Mouse (Mus musculus) limb, embryonic 10.5 days (tissue): ENCODE measurements at regions not wholly inside any gene's neighbourhood (a gene's known extent, or its start where the extent isn't known, plus 50 kb on each side); places are given as distances from the start of the nearest gene placed in this dataset.

Source experiments
- DNase-seq: peaks from one replicate; pipeline ENCODE4 v3.0.0-alpha.2; 2017; ENCODE audit warnings: low spot score
- H3K27ac ChIP-seq: fragments of 300-500 bp; sonication (generic); 2 replicates; pipeline ENCODE4 v1.5.1; 2016; ENCODE audit warnings: mild to moderate bottlenecking
- H3K27me3 ChIP-seq: fragments of 300-500 bp; sonication (generic); 2 replicates; pipeline ENCODE4 v1.6.1; 2016; ENCODE audit warnings: low read depth, mild to moderate bottlenecking; ENCODE audit not compliant: poor library complexity, severe bottlenecking
- H3K36me3 ChIP-seq: fragments of 300-500 bp; sonication (generic); 2 replicates; pipeline ENCODE4 v1.6.1; 2016; ENCODE audit warnings: mild to moderate bottlenecking, moderate library complexity
- H3K4me1 ChIP-seq: fragments of 300-500 bp; sonication (generic); 2 replicates; pipeline ENCODE4 v1.6.1; 2016
- H3K4me3 ChIP-seq: fragments of 300-500 bp; sonication (generic); 2 replicates; pipeline ENCODE4 v1.5.1; 2016; ENCODE audit warnings: mild to moderate bottlenecking, moderate library complexity
- H3K9me3 ChIP-seq: fragments of 300-500 bp; sonication (generic); replicated peaks from 2 replicates; pipeline ENCODE4 v1.6.1; 2016; ENCODE audit warnings: mild to moderate bottlenecking
- WGBS: fragments of 180-500 bp; shearing (Covaris S2); methylation state at CpG from one replicate; pipeline ENCODE4 v1.1.7; 2016; 5-methylcytosine and 5-hydroxymethylcytosine counted together

DNA sequence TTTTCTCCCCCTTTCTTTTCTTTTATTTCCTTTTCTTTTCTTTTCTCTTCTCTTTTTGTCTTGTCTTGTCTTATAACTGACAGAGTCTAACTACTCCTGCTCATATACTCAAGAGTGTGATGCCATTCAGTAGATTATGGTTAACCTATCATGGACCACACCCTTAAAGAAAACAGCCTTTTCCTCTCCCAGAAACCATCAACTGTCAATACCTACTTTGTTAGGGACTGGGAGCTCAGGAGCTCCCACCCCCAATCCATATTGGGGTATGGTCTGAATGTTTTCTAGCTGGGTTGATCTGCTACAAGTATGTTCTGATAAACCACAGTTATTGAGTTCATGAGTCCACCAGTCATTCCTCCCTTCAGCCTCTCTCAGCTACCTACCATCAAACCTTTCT lies 972.3 kb upstream of the Lrrc6 start:
- Histone ChIP-seq H3K4me1 (no peaks in the 10 kb centered on the region), H3K4me3 (no peak overlapping the region), H3K9me3 (no peaks in the 10 kb centered on the region), H3K27me3 (no peaks in the 10 kb centered on the region), H3K27ac (no peak overlapping the region), H3K36me3 (no peaks in the 10 kb centered on the region)
- DNase-seq, result no peak

DNA sequence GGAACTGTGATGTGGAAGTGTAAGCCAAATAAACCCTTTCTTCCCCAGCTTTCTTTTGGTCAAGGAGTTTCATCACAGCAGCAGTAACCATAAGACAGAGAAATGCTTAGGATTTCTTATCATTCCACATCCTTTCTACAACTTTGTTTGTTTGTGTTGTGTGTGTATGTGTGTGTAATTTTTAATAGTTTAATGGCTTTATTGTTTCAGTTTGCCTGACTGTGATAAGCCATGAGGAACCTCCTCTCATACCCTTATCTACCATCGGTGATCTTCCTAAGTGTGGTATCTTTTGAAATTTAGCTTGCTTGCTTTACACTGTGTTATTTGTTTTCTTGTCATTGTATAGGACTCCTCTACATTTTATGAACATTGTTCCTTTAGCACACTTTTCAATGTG lies 970.6 kb upstream of the Lrrc6 start:
- Histone ChIP-seq H3K27me3 (no peaks in the 10 kb centered on the region), H3K4me3 (no peak overlapping the region), H3K36me3 (no peaks in the 10 kb centered on the region), H3K27ac (no peak overlapping the region), H3K9me3 (no peaks in the 10 kb centered on the region), H3K4me1 (no peaks in the 10 kb centered on the region)
- 100% methylated on average over 1 of the region's 1 CpGs for WGBS
- no peak for DNase-seq

DNA sequence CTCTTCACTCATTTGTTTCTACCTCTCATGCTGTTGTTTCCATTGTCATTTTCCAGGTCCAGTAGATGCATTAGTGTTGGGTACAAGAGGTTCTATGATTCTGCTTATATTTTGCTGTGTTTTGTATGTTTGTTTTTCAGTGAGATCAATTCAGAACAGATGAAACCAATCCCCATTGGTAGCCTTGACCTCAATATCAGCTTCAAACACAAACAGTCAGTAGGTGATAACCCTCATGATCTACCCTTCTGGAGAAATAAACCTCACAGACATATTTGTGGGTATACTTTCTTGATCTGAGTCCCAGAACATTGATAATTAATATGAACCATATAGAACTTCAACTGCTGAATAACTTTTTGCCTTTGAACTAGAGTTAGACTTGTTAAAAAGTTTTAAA lies 969.3 kb upstream of the Lrrc6 start:
- H3K4me1 ChIP-seq, result no peaks in the 10 kb centered on the region
- H3K27ac ChIP-seq, result no peak overlapping the region
- no peak for DNase-seq
- no peaks in the 10 kb centered on the region for H3K36me3 ChIP-seq
- H3K9me3 ChIP-seq, result no peaks in the 10 kb centered on the region
- no peaks in the 10 kb centered on the region for H3K27me3 ChIP-seq
- H3K4me3 ChIP-seq, result no peak overlapping the region

DNA sequence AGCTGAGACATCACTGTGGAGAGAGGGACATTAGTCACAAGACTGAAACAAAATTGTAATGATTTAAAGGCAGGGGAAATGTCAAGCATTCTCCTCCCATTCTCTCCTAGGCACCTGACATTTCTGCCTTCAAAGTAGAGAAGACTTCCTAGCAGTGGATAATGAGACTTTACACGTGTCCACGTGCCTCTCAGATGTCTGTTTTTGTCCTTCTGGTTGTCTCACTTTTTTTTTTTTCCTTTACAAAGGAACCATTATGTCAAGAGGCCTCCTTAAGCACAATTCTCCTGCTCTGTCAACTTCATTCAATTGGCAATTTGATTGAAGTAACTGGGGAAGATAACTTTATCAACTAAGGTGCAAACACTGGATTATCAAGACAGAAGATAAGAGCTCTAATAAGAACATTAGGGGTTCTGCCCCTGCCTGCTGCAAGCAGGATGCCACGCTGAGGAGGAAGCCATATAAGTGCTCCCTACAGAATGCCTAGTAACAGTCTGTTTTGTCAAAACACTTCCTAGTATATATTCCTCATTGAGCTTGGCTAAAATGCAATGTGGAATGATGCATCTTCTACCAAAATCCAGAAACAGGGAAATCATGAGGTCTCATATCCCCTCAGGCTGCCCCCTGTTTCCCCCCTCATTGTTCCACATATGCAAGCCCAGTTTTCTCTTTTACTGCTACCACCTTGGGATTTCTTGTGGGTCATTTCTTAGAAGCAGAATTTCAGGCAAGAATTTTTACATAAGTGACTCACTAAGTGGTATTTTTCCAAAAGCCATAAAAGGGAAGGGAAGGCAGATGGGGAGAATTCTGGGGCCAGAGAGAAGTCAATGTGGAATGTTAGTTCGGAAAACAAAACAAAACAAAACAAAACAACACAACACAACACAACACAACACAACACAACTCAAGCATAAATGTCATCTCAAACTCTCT lies 967.0 kb upstream of the Lrrc6 start:
- 65% methylated on average over 4 of the region's 4 CpGs for WGBS
- H3K27ac ChIP-seq, result no peak overlapping the region
- DNase-seq, result no peak

DNA sequence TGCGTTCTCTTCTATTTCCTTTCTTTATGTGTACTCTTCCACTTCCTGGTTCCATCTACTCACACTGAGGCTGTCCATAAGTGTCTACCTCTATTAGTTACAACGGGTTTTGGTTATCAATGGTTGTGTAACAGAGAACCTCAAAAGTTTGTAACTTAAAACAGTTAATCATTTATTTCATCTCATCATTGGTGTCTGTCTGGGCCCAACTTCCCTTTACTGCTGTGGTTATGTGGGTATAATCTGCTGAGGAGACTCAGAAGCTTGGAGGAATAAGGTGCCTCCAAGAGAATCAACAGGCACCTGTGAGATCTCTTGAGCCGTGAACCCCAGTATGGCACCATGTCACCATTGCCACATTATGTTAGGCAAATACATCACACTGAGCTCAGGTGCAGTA lies 962.2 kb upstream of the Lrrc6 start:
- WGBS, result 93% methylated on average over 3 of the region's 3 CpGs
- no peak overlapping the region for H3K27ac ChIP-seq
- H3K4me1 ChIP-seq, result no peaks in the 10 kb centered on the region
- H3K9me3 ChIP-seq, result no peaks in the 10 kb centered on the region
- no peak overlapping the region for H3K4me3 ChIP-seq
- H3K27me3 ChIP-seq, result no peaks in the 10 kb centered on the region
- DNase-seq, result no peak
- H3K36me3 ChIP-seq, result no peaks in the 10 kb centered on the region

More for the DNA sequence above, 967.0 kb upstream of the Lrrc6 start:
- no peaks in the 10 kb centered on the region for H3K27me3 ChIP-seq
- H3K4me3 ChIP-seq, result no peak overlapping the region
- no peaks in the 10 kb centered on the region for H3K36me3 ChIP-seq
- H3K9me3 ChIP-seq, result no peaks in the 10 kb centered on the region
- H3K4me1 ChIP-seq, result no peaks in the 10 kb centered on the region

DNA sequence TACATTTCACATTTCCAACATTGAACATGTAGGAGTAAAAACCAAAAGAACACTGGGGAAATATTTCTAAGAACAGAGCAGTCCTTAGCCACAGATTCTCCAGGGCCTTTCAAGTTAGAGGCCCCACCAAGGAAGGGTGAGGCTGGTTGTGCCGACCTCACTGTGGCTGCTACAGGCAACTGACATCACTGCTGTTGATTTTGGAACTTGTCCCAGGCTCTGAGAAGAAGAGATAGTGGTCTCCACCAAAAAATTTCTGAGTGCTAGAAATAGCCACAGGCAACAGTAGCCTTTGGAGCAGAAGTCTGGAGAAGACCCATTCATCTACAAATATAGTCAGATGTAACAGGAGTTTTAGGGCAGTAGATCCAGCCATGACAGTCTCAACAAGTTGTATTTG lies 959.7 kb upstream of the Lrrc6 start:
- H3K36me3 ChIP-seq, result no peaks in the 10 kb centered on the region
- no peaks in the 10 kb centered on the region for H3K27me3 ChIP-seq
- no peak overlapping the region for H3K4me3 ChIP-seq
- WGBS, result 88% methylated on average over 1 of the region's 1 CpGs
- H3K27ac ChIP-seq, result no peak overlapping the region
- H3K9me3 ChIP-seq, result no peaks in the 10 kb centered on the region
- H3K4me1 ChIP-seq, result no peaks in the 10 kb centered on the region
- DNase-seq, result no peak

DNA sequence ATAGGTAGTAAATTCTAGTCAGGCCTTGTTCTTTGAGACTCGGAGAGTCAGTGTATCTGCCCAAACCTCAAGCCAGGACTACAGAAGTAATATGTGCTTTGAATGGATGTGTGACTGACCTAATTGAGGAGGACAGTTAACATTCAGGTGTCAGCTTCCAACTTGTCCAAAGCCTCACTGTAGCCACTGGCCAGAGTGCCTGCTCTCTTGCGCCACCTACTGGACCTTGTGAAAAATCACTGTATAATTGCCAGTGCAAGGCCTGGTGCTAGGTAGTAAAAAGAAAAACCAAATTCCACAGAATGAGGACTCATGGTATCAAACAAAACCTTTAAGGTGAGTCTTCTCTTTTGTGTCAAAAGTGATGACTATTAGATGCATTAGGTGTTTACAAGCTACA lies 933.6 kb upstream of the Lrrc6 start:
- Histone ChIP-seq H3K27me3 (no peaks in the 10 kb centered on the region), H3K9me3 (no peaks in the 10 kb centered on the region), H3K36me3 (no peaks in the 10 kb centered on the region), H3K4me3 (no peak overlapping the region), H3K4me1 (no peaks in the 10 kb centered on the region), H3K27ac (no peak overlapping the region)
- peak; percentile 70 for DNase-seq
- WGBS, result 19% methylated on average over 2 of the region's 2 CpGs

DNA sequence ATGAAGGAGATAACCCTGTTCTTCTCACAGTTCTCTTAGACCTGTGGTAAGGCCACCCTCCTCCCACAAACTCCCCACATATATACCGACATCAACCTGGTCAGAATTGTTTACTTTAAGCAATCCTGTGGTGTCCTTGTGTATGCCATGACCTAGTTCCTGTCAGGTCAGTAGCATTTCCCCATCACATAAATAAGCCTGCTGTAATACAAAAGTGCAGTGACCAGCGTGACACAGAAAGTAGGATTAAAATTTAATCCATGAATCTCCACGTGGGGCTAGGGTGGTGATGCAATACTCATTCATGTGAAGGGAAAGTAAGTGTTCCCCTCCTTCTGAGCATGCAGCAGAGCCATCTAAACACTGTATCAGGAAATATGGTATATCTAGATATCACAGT lies 923.2 kb upstream of the Lrrc6 start:
- DNase-seq, result no peak
- WGBS, result 84% methylated on average over 3 of the region's 3 CpGs
- no peak overlapping the region for H3K4me3 ChIP-seq
- peaks cover 11% of the 10 kb centered on the region; the same call in 1 of the 2 replicates for H3K4me1 ChIP-seq
- H3K9me3 ChIP-seq, result no peaks in the 10 kb centered on the region
- no peaks in the 10 kb centered on the region for H3K36me3 ChIP-seq
- H3K27ac ChIP-seq, result no peak overlapping the region
- no peaks in the 10 kb centered on the region for H3K27me3 ChIP-seq

DNA sequence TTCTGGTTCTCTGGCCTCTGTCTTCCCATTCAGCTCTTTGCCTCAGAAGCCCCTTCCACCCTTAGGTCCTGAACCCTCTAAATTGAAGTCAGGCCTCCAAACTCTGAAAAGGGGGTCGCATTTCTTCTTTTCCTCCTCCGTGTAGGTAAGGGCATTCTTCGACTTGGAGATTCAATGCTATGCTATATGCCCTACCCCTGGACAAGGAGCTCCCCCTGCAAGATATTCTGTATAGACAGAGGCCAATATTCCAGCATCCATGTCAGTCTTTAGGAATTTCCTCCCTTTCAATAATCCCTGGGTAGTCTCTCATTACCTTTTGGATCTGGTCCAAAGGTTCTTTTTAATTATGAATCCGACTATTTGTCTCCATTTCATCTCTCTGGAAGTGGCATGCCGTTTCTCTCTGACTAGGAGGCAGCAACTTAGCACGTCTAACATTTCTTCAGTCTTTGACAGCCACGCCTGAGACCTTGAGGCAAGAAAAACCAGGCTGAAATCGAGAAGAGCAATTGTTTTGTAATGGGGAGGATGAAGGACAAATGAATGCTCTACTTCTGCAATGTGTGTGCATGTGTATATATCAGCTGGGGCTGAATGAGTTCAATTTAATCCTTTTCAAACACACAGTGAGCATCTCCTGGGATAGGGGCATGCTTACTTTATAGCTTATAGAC lies 921.7 kb upstream of the Lrrc6 start:
- WGBS, result 86% methylated on average over 8 of the region's 8 CpGs

DNA sequence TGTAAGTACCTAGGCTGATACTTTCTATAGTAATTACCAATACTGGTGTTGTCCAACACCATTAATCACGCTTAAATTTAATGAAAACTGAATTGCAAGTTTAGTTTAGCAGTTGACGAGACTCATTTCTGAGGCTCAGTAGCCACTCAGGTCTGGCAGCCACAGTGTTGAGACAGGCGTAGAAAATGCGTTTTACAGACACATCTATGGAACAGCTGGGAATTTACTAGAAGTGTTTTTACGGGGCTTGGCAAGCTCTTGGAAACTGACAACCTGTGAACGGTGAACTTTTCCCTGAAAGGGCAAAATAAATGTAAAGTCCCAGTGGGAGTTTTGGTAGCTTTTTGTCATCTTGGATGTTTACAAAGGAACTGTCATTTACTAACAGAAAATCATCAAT lies 920.1 kb upstream of the Lrrc6 start:
- no peak for DNase-seq
- Histone ChIP-seq H3K4me1 (peaks cover 11% of the 10 kb centered on the region; the same call in 1 of the 2 replicates), H3K27ac (no peak overlapping the region), H3K27me3 (no peaks in the 10 kb centered on the region), H3K9me3 (no peaks in the 10 kb centered on the region), H3K4me3 (no peak overlapping the region), H3K36me3 (no peaks in the 10 kb centered on the region)
- WGBS, result 73% methylated on average over 6 of the region's 6 CpGs

More for the DNA sequence above, 921.7 kb upstream of the Lrrc6 start:
- Histone ChIP-seq H3K27ac (no peak overlapping the region), H3K9me3 (no peaks in the 10 kb centered on the region), H3K4me1 (peaks cover 11% of the 10 kb centered on the region; the same call in 1 of the 2 replicates), H3K36me3 (no peaks in the 10 kb centered on the region), H3K4me3 (no peak overlapping the region), H3K27me3 (no peaks in the 10 kb centered on the region)
- no peak for DNase-seq

DNA sequence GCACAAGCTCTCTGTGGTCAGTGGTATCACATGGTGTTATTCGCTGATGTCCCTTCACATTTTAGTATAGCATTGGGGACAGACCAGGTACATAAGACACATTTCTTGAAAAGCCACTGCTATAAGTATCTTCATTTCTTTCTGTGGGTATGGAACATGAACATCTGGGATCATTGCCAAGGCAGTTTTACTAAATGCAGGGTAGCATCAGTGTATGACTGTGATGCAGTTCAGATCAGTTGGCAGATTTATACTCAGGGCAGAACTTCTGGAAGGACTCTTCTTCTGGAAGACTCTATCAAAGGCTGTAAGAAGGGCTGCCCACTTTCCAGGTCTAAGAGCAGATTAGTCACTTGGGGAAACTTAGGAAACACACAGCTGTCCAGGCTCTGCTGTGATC lies 919.0 kb upstream of the Lrrc6 start:
- peaks cover 11% of the 10 kb centered on the region; the same call in 1 of the 2 replicates for H3K4me1 ChIP-seq
- H3K27me3 ChIP-seq, result no peaks in the 10 kb centered on the region
- no peak overlapping the region for H3K4me3 ChIP-seq
- no peaks in the 10 kb centered on the region for H3K9me3 ChIP-seq
- no peak overlapping the region for H3K27ac ChIP-seq
- 98% methylated on average over 1 of the region's 1 CpGs for WGBS
- no peaks in the 10 kb centered on the region for H3K36me3 ChIP-seq
- DNase-seq, result no peak

DNA sequence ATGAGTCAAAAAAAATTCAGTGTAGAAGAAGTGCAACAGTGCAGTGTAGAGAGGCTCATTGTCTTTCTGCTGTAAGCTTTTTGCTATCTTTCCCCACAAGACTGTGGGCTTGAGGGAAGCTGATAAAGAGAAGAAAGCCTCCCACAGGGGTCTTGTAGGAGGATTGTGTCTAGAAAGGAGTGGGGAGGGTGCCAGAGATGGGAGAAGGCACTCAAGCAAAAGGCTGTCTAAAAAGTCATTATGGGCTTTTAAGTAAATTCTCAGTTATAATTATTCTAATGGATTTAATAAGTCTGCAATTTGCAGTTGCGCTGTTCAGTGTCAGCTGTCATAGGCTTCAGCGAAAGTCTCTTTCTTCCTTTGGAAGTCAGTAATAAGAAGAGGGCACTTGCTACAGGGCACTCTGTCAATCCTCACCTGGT lies 917.0 kb upstream of the Lrrc6 start:
- Histone ChIP-seq H3K4me3 (no peak overlapping the region), H3K27ac (no peak overlapping the region), H3K27me3 (no peaks in the 10 kb centered on the region), H3K4me1 (peaks cover 11% of the 10 kb centered on the region; the same call in 1 of the 2 replicates), H3K36me3 (no peaks in the 10 kb centered on the region), H3K9me3 (no peaks in the 10 kb centered on the region)
- WGBS, result 86% methylated on average over 2 of the region's 2 CpGs
- no peak for DNase-seq

DNA sequence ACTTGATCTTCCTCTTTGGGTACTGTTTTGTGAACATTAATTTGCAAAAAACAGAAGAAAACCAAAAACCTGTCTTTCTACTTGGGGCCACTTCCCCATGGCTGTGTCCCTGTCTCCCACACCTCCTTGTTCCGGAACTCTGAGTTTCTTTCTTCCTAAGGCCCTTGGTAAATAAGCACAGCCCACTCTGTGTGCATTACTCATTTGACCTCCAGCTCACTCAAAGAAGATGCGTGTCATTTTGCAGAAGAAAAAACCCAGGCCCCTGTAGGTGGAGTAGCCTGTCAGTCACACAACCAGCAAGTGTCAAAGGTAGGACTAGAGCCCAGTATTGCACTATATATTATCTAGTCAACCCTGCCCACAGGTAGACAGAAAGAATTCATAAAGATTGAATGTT lies 915.1 kb upstream of the Lrrc6 start:
- WGBS, result 82% methylated on average over 2 of the region's 2 CpGs
- no peak for DNase-seq
- H3K9me3 ChIP-seq, result no peaks in the 10 kb centered on the region
- no peak overlapping the region for H3K27ac ChIP-seq
- H3K36me3 ChIP-seq, result no peaks in the 10 kb centered on the region
- no peak overlapping the region for H3K4me3 ChIP-seq
- H3K4me1 ChIP-seq, result peaks cover 8% of the 10 kb centered on the region; the same call in 1 of the 2 replicates
- H3K27me3 ChIP-seq, result no peaks in the 10 kb centered on the region
